Mouse (Mus musculus) testis, postnatal 14 days (tissue): ENCODE data around the gene Rsrc1.

Experiments
- DNase-seq: peaks from one replicate; pipeline ENCODE4 v3.0.0; 2021; ENCODE audit warnings: low spot score

The Rsrc1 gene

GRCm38 (mm10) chr3:67280247-67280646, 299.1 kb downstream of the Rsrc1 start:
- no peak for DNase-seq

DNA sequence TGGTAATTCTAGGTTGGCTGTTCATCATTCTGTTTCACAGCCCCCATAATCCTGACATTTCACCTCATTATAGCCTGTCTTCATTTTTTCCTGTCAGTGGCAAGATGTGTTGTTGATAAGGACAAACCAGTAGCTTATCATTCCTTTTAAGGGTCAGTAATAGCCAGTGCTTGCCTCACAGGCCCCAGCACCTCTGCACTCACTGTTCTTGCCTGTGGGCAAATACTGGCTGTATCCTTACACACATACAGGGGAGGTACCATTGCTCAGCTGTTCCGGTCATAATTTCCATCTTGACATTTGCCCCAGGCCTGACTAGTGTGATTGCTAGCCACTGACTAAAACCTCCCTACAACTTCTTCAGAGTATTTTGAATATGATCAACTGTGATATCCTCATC, 302.8 kb downstream of the Rsrc1 start:
- no peak for DNase-seq

- no peak for DNase-seq
These were observed 303.7 kb downstream of the Rsrc1 start for GRCm38 (mm10) chr3:67284848-67285247.

- no peak for DNase-seq
These were observed 307.5 kb downstream of the Rsrc1 start for GRCm38 (mm10) chr3:67288664-67289063.

GRCm38 (mm10) chr3:67289482-67289881, 308.3 kb downstream of the Rsrc1 start:
- DNase-seq: no peak

- no peak for DNase-seq
These were observed 327.5 kb downstream of the Rsrc1 start for GRCm38 (mm10) chr3:67308725-67309124.

GRCm38 (mm10) chr3:67309644-67310311, 328.6 kb downstream of the Rsrc1 start:
- DNase-seq: no peak

DNA sequence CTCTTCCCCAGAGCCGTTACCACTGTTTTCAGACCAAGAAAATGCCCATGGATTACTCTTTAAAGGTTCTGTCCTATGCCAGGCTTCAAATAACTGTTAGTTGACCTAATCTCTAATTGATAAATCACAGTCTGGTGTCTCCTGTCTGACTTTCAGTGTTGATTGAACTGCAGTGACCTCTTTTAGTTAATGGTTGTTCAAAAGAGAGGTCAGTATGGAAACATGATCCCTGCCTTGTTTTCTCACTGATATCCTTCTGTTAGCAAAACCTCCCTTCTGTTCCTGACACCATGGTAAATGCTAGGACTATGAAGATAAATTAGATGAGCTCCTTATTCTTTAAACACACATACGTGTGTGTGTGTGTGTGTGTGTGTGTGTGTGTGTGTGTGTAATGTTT, 330.2 kb downstream of the Rsrc1 start:
- no peak for DNase-seq

GRCm38 (mm10) chr3:67322422-67322821, 341.2 kb downstream of the Rsrc1 start:
- no peak for DNase-seq

- no peak for DNase-seq
These were observed 358.4 kb downstream of the Rsrc1 start for GRCm38 (mm10) chr3:67339558-67339957.

DNA sequence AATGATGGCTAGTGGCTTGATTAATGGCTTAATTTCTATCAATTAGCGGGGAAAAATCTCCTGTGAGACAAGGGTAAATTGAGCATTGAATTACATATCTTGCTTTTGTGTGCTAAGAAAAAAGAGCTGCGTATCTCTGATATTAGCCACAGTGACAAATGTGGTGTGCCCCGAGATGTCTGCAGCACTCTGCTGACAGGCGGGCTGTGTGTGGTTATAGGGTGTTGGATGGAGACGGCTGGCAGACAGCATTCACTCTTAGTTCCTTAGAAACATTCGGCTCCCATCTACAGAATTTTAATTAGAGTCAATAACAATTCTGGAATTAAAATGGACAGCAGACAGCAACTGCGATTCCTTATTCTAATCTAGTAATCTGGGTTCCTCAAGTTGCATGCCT, 359.7 kb downstream of the Rsrc1 start:
- DNase-seq: no peak

GRCm38 (mm10) chr3:67343004-67343662, 361.9 kb downstream of the Rsrc1 start:
- no peak for DNase-seq

DNA sequence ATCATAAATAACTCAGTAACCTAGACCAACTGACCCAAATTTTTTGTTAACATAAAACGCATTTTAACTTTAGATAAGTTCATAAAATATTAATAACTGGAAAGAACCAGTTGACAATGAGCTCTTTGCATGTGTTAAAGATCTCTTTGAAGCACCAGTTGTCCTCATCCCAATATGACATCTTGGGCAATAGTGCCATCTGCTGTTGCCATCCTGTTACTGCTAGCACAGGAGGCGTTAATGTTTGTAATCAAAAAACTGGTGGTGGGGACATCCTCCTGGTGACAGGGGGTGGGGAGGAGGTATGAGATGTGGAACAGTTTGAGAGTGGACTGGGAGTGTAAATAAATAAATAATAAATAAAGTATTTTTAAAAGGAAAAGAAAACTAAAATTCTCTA, 363.4 kb downstream of the Rsrc1 start:
- no peak for DNase-seq

GRCm38 (mm10) chr3:67346674-67347073, 365.5 kb downstream of the Rsrc1 start:
- no peak for DNase-seq

DNA sequence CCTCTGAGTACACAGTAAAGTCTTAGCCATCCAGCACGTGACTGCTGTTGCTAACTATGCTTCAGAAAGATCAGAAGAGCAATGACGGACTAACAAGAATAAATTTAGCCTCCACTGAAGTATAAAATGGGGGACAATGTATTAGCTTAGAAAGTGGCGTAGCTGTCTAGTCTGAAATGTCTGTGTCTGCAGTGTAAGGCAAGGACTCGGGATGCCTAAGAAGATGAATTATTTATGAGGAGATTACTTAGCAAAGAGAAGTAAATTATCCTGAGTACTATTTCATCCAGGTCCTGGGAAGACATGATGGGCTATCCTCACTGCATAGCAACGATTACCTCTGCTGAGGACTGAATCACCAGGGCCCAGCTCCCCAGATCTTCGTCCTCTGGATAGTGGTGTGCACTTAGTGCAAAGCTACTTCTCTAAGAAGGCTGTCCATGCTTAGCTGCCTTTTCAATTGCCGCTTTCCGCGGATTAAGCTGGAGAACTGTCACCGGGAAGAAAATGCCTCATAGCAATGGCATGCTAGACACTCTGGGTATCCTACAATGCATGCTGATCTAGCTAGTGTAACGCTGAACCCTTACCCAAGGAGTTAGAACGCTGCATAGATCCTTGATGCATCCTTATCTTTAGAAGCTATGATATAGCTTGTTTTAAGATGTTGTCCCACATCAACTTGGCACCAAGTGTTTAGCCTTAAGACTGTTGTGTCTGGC, 370.4 kb downstream of the Rsrc1 start:
- no peak for DNase-seq

- no peak for DNase-seq
These were observed 371.1 kb downstream of the Rsrc1 start for GRCm38 (mm10) chr3:67352128-67352762.

DNA sequence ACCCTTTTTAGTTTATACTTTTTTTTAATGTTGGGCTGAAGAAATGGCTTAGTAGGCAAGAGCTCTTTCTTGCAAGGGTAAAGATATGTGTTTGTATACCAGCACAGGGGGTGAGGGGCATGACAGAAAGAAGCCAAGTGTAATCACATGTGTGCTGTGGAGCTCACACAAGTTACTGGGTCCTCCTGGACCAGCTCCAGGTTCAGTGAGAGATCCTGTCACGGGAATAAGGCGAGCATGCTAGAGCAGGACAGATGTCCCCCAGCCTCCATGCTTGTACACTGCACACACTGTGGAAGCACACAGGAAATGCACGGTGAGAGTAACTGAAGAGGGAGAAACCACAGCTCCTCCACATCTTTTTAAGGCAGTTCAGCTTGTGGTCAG, 371.6 kb downstream of the Rsrc1 start:
- no peak for DNase-seq

DNA sequence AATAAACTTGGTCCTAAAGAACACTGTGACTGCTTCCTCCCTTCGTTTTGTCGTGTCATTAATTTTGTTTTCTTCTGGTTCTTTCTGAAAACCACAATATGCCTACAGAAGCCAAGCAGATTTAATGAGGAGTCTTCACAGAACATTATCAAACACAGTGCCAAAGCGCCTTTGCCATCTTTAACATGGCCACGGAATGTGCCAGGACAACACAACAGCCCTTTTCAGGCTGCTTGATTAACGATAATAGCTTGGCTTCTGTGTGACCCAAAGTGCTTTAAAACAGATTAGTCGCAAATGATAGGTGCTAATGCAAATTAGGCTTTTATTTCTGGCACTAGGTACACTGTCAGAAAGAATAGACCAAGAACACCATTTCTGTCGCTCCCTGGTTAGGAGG, 377.2 kb downstream of the Rsrc1 start:
- no peak for DNase-seq

GRCm38 (mm10) chr3:67366087-67366892, 385.1 kb downstream of the Rsrc1 start:
- no peak for DNase-seq

- no peak for DNase-seq
These were observed 386.3 kb downstream of the Rsrc1 start for GRCm38 (mm10) chr3:67367481-67367880.

DNA sequence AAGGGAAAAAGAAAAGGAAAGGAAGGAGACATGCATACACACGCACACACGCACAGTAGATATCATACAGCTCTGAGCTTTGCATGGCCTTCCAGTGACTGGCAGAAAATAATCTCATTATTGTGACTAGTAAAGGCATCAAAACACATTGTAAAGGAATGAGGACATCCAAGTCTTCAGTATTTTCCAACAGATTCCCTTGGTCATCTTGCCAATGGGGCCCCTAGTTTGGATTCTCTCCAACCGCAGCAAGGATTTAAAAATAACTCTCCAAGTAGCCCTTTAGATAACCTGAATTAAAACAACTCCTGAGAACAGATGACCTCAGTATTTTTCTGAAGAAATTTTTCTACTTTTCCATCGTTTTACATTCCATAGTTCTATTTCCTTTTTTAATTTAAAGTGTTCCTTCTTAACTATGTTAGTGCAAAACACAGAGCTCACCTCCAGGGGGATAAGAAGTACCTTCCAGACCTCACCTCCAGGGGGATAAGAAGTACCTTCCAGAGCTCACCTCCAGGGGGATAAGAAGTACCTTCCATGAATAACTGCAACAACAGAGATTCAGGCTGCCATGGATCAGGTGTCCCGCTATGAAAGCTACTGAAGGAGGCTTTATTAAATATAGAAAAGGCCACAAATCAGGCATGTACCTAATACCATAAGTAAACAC, 388.4 kb downstream of the Rsrc1 start:
- no peak for DNase-seq
